Comparison of ENCODE assay signal across 23 mouse cellular contexts in the genomic region with DNA sequence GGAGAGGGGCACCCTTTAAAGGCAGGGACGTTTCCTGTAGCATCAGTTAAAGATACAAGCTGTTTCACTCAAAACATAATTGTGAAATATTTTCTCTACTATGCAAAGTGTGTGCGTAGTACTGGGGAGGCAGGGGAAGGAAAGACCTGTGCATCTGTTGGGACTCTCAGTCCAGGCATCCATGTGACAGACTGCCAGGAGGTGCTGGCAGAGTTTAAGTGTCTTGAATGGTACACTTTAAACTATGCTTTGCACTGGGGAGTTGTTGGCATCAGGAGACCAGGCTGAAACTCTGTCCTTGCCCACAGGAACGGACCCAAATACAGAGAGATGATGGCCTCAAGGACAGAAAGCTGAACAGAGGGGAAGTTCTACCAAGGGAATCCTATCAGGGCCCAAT.
DNase-seq lines count a peak whose midpoint lies in the region; ATAC-seq and TF ChIP-seq lines count a peak whose summit lies in the region.
"Had no signal": no experiment of that assay in that cellular context is flagged by ENCODE, and none has a peak within 500 bp of the region (broad histone marks: within the 10 kb centered on the region; RNA-seq: fewer than 3 reads in every experiment).

No protein-coding gene starts in this region.

- no peak overlapping the region for H3K27ac ChIP-seq in cerebellum, adult 2 months (ENCODE audit: insufficient read depth, low read length)
- peak overlapping the region; percentile 3; the same call in 1 of the 2 replicates for H3K27ac ChIP-seq in forebrain, embryonic 15.5 days (replicated peaks)
- H3K27ac ChIP-seq in forebrain, embryonic 10.5 days, result no peak overlapping the region
- H3K27ac ChIP-seq: heart, adult 2 months; hindbrain, embryonic 12.5 days; hindbrain, embryonic 15.5 days had no signal

- TF ChIP-seq POLR2A in cerebellum, adult 2 months (IDR thresholded peaks at IDR 0.05; ENCODE audit: borderline replicate concordance, insufficient read depth, low read length), result no peak

- no peaks in the 10 kb centered on the region for H3K9me3 ChIP-seq in forebrain, embryonic 15.5 days
- no peaks in the 10 kb centered on the region for H3K9me3 ChIP-seq in forebrain, embryonic 10.5 days
- H3K9me3 ChIP-seq: G1E; hindbrain, embryonic 12.5 days; hindbrain, embryonic 15.5 days had no signal

- no peak for TF ChIP-seq CTCF in cerebellum, adult 2 months (IDR thresholded peaks at IDR 0.05; ENCODE audit: borderline replicate concordance, insufficient read depth, low read depth, low read length)

- no peak overlapping the region for H3K4me3 ChIP-seq in cerebellum, adult 2 months (replicated peaks; ENCODE audit: insufficient read depth, low read depth, low read length)
- no peak overlapping the region for H3K4me3 ChIP-seq in forebrain, embryonic 15.5 days
- no peak overlapping the region for H3K4me3 ChIP-seq in forebrain, embryonic 10.5 days
- H3K4me3 ChIP-seq: heart, adult 2 months; hindbrain, embryonic 12.5 days; hindbrain, embryonic 15.5 days had no signal

- peak; percentile 35 to 45 for DNase-seq in cerebellum, adult 2 months
- no peak for DNase-seq in cerebellum, postnatal 14 days
- no peak for DNase-seq in forebrain, embryonic 10.5 days (ENCODE audit: extremely low spot score, low spot score)
- DNase-seq in heart, adult 8-10 months (ENCODE audit: low spot score), result peak; percentile 8
- no peak for DNase-seq in heart, postnatal 36 days
- peak; percentile 53 for DNase-seq in brain, adult 2 months (ENCODE audit: low read depth, low spot score)
- DNase-seq: adrenal gland, postnatal 10 days; adrenal gland, postnatal 36 days; B cell, adult 2 months; cerebellum, adult 11-12 months; gastrocnemius, postnatal 36 days; heart, adult 2 months; heart, postnatal 10 days; kidney, adult 2 months had no signal

- H3K4me1 ChIP-seq in cerebellum, adult 2 months (ENCODE audit: control insufficient read depth, insufficient read depth, low read length), result no peaks in the 10 kb centered on the region; the same call in 1 of the 2 replicates
- H3K4me1 ChIP-seq in forebrain, embryonic 15.5 days, result peaks cover 34% of the 10 kb centered on the region
- no peaks in the 10 kb centered on the region for H3K4me1 ChIP-seq in forebrain, embryonic 10.5 days
- H3K4me1 ChIP-seq: hindbrain, embryonic 12.5 days; hindbrain, embryonic 15.5 days had no signal

- no peaks in the 10 kb centered on the region for H3K27me3 ChIP-seq in cerebellum, adult 2 months (ENCODE audit: control insufficient read depth, insufficient read depth, low read length)
- H3K27me3 ChIP-seq in forebrain, embryonic 15.5 days, result no peaks in the 10 kb centered on the region
- H3K27me3 ChIP-seq in forebrain, embryonic 10.5 days (ENCODE audit: poor library complexity, severe bottlenecking), result no peaks in the 10 kb centered on the region
- H3K27me3 ChIP-seq: CH12.LX; hindbrain, embryonic 12.5 days; hindbrain, embryonic 15.5 days; Patski had no signal

- no peak overlapping the region for H3K4me2 ChIP-seq in forebrain, embryonic 15.5 days (replicated peaks)
- H3K4me2 ChIP-seq: heart, embryonic 11.5 days; hindbrain, embryonic 12.5 days; hindbrain, embryonic 15.5 days had no signal

- intact Hi-C loops in heart, postnatal 36 days (cut with DNase I), result no loop called here

- no peak for ATAC-seq in forebrain, embryonic 15.5 days (replicated peaks)
- ATAC-seq: forebrain, embryonic 14.5 days; intestine, postnatal 0 days; Patski had no signal

- no peaks in the 10 kb centered on the region for H3K36me3 ChIP-seq in forebrain, embryonic 15.5 days
- H3K36me3 ChIP-seq in forebrain, embryonic 10.5 days (replicated peaks), result peaks cover 72% of the 10 kb centered on the region
- H3K36me3 ChIP-seq: G1E; hindbrain, embryonic 15.5 days had no signal

- WGBS in cerebellum, adult 2 months, result 35% methylated on average over 3 of the region's 3 CpGs
- 69% methylated on average over 3 of the region's 3 CpGs for WGBS in forebrain, embryonic 15.5 days
- WGBS in forebrain, embryonic 10.5 days, result 90% methylated on average over 3 of the region's 3 CpGs

- H3K9ac ChIP-seq in forebrain, embryonic 15.5 days (replicated peaks), result no peak overlapping the region
- H3K9ac ChIP-seq: hindbrain, embryonic 12.5 days; hindbrain, embryonic 15.5 days had no signal

Comparison
In these comparisons a context has a peak if more than half of its experiments do, and no peak if none do; other contexts are left out.
1. DNase-seq: peak in cerebellum, adult 2 months (2 of 2), heart, adult 8-10 months (single experiment) and brain, adult 2 months (single experiment); none in cerebellum, postnatal 14 days (0 of 2), forebrain, embryonic 10.5 days (single experiment) and heart, postnatal 36 days (0 of 2).